Mouse (Mus musculus): ENCODE results near the gene Ring1. TPM values are rescaled to one million over a fixed set of nuclear protein-coding genes. Genes with fewer than 3 reads are reported as not detected.
"Not testable (repeated sequence)": the region's sequence is repeated elsewhere in the genome, so short reads cannot be mapped to it uniquely, and the experiment has no call there.

Gene Ring1
- polyA plus RNA-seq, 1 experiment from 2014 or later = 20.4 TPM

- no peak for ATAC-seq
- peaks cover 2% of the 10 kb centered on the region for H3K36me3 ChIP-seq (ENCODE audit: control insufficient read depth, insufficient read depth)
- 63% methylated on average over 9 of the region's 9 CpGs for WGBS
- H3K9me3 ChIP-seq (ENCODE audit: control insufficient read depth, low read length) = no peaks in the 10 kb centered on the region
- peak overlapping the region; percentile 69 for H3K4me3 ChIP-seq (replicated peaks; ENCODE audit: low read length)
- H3K27me3 ChIP-seq (replicated peaks; ENCODE audit: control insufficient read depth, insufficient read depth, low read length) = no peaks in the 10 kb centered on the region
- peak overlapping the region; percentile 87 for H3K4me2 ChIP-seq (ENCODE audit: low read length)
- H3K4me1 ChIP-seq (replicated peaks; ENCODE audit: control insufficient read depth, insufficient read depth, low read length) = peaks cover 42% of the 10 kb centered on the region
- H3K9ac ChIP-seq (replicated peaks; ENCODE audit: low read depth, low read length) = peak overlapping the region; percentile 79
- peak overlapping the region; percentile 97 for H3K27ac ChIP-seq (ENCODE audit: low read length)
Observed at GRCm38 (mm10) chr17:34023678-34024077, 802 bp downstream of the Ring1 start.

GRCm38 (mm10) chr17:34022987-34023386, 1.5 kb downstream of the Ring1 start:
- no peaks in the 10 kb centered on the region for H3K9me3 ChIP-seq (ENCODE audit: control insufficient read depth, low read length)
- H3K4me1 ChIP-seq (replicated peaks; ENCODE audit: control insufficient read depth, insufficient read depth, low read length) = peaks cover 35% of the 10 kb centered on the region
- H3K9ac ChIP-seq (replicated peaks; ENCODE audit: low read depth, low read length) = no peak overlapping the region
- H3K27me3 ChIP-seq (replicated peaks; ENCODE audit: control insufficient read depth, insufficient read depth, low read length) = no peaks in the 10 kb centered on the region
- no peak overlapping the region for H3K4me3 ChIP-seq (replicated peaks; ENCODE audit: low read length)
- peaks cover 2% of the 10 kb centered on the region for H3K36me3 ChIP-seq (ENCODE audit: control insufficient read depth, insufficient read depth)
- no peak overlapping the region for H3K27ac ChIP-seq (ENCODE audit: low read length)
- no peak overlapping the region for H3K4me2 ChIP-seq (ENCODE audit: low read length)
- WGBS = 97% methylated on average over 20 of the region's 20 CpGs
- ATAC-seq = no peak

GRCm38 (mm10) chr17:34022414-34022783, 2.1 kb downstream of the Ring1 start:
- Histone ChIP-seq H3K9ac (replicated peaks; ENCODE audit: low read depth, low read length) (no peak overlapping the region), H3K4me3 (replicated peaks; ENCODE audit: low read length) (no peak overlapping the region), H3K27ac (ENCODE audit: low read length) (no peak overlapping the region), H3K27me3 (replicated peaks; ENCODE audit: control insufficient read depth, insufficient read depth, low read length) (no peaks in the 10 kb centered on the region), H3K4me2 (ENCODE audit: low read length) (no peak overlapping the region), H3K36me3 (ENCODE audit: control insufficient read depth, insufficient read depth) (peaks cover 2% of the 10 kb centered on the region), H3K9me3 (ENCODE audit: control insufficient read depth, low read length) (no peaks in the 10 kb centered on the region), H3K4me1 (replicated peaks; ENCODE audit: control insufficient read depth, insufficient read depth, low read length) (peaks cover 33% of the 10 kb centered on the region)
- WGBS = 96% methylated on average over 12 of the region's 14 CpGs
- no peak for ATAC-seq

- peaks cover 26% of the 10 kb centered on the region for H3K4me1 ChIP-seq (replicated peaks; ENCODE audit: control insufficient read depth, insufficient read depth, low read length)
- ATAC-seq = no peak
- H3K4me2 ChIP-seq (ENCODE audit: low read length) = no peak overlapping the region
- no peak overlapping the region for H3K4me3 ChIP-seq (replicated peaks; ENCODE audit: low read length)
- no peak overlapping the region for H3K9ac ChIP-seq (replicated peaks; ENCODE audit: low read depth, low read length)
- WGBS = 97% methylated on average over 23 of the region's 23 CpGs
- H3K9me3 ChIP-seq (ENCODE audit: control insufficient read depth, low read length) = no peaks in the 10 kb centered on the region
- no peak overlapping the region for H3K27ac ChIP-seq (ENCODE audit: low read length)
- H3K36me3 ChIP-seq (ENCODE audit: control insufficient read depth, insufficient read depth) = peaks cover 2% of the 10 kb centered on the region
- no peaks in the 10 kb centered on the region for H3K27me3 ChIP-seq (replicated peaks; ENCODE audit: control insufficient read depth, insufficient read depth, low read length)
Observed at GRCm38 (mm10) chr17:34021539-34022413, 2.7 kb downstream of the Ring1 start.

- no peak overlapping the region for H3K4me2 ChIP-seq (ENCODE audit: low read length)
- no peak overlapping the region for H3K9ac ChIP-seq (replicated peaks; ENCODE audit: low read depth, low read length)
- no peaks in the 10 kb centered on the region for H3K27me3 ChIP-seq (replicated peaks; ENCODE audit: control insufficient read depth, insufficient read depth, low read length)
- no peaks in the 10 kb centered on the region for H3K9me3 ChIP-seq (ENCODE audit: control insufficient read depth, low read length)
- H3K36me3 ChIP-seq (ENCODE audit: control insufficient read depth, insufficient read depth) = no peaks in the 10 kb centered on the region
- H3K27ac ChIP-seq (ENCODE audit: low read length) = no peak overlapping the region
- no peak for ATAC-seq
- no peaks in the 10 kb centered on the region for H3K4me1 ChIP-seq (replicated peaks; ENCODE audit: control insufficient read depth, insufficient read depth, low read length)
- H3K4me3 ChIP-seq (replicated peaks; ENCODE audit: low read length) = no peak overlapping the region
- WGBS = 94% methylated on average over 8 of the region's 8 CpGs
Observed at GRCm38 (mm10) chr17:34013436-34013835, 11.0 kb downstream of the Ring1 start.

- no peak for ATAC-seq
- no peaks in the 10 kb centered on the region for H3K27me3 ChIP-seq (replicated peaks; ENCODE audit: control insufficient read depth, insufficient read depth, low read length)
- H3K4me2 ChIP-seq (ENCODE audit: low read length) = no peak overlapping the region
- no peaks in the 10 kb centered on the region for H3K36me3 ChIP-seq (ENCODE audit: control insufficient read depth, insufficient read depth)
- no peak overlapping the region for H3K4me3 ChIP-seq (replicated peaks; ENCODE audit: low read length)
- WGBS = 86% methylated on average over 5 of the region's 5 CpGs
- H3K9me3 ChIP-seq (ENCODE audit: control insufficient read depth, low read length) = no peaks in the 10 kb centered on the region
- no peak overlapping the region for H3K27ac ChIP-seq (ENCODE audit: low read length)
- no peaks in the 10 kb centered on the region for H3K4me1 ChIP-seq (replicated peaks; ENCODE audit: control insufficient read depth, insufficient read depth, low read length)
- H3K9ac ChIP-seq (replicated peaks; ENCODE audit: low read depth, low read length) = no peak overlapping the region
Observed at GRCm38 (mm10) chr17:34010156-34010555, 14.3 kb downstream of the Ring1 start.

GRCm38 (mm10) chr17:34006570-34006969, 17.9 kb downstream of the Ring1 start:
- Histone ChIP-seq H3K9me3 (ENCODE audit: control insufficient read depth, low read length) (no peaks in the 10 kb centered on the region), H3K36me3 (ENCODE audit: control insufficient read depth, insufficient read depth) (no peaks in the 10 kb centered on the region), H3K27me3 (replicated peaks; ENCODE audit: control insufficient read depth, insufficient read depth, low read length) (no peaks in the 10 kb centered on the region), H3K4me1 (replicated peaks; ENCODE audit: control insufficient read depth, insufficient read depth, low read length) (no peaks in the 10 kb centered on the region), H3K9ac (replicated peaks; ENCODE audit: low read depth, low read length) (no peak overlapping the region), H3K4me3 (replicated peaks; ENCODE audit: low read length) (no peak overlapping the region), H3K4me2 (ENCODE audit: low read length) (no peak overlapping the region), H3K27ac (ENCODE audit: low read length) (no peak overlapping the region)
- WGBS = 68% methylated on average over 2 of the region's 2 CpGs
- no peak for ATAC-seq

GRCm38 (mm10) chr17:34003426-34003825, 21.1 kb downstream of the Ring1 start:
- WGBS = 3% methylated on average over 5 of the region's 5 CpGs
- Histone ChIP-seq H3K4me2 (ENCODE audit: low read length) (no peak overlapping the region), H3K27ac (ENCODE audit: low read length) (no peak overlapping the region), H3K9ac (replicated peaks; ENCODE audit: low read depth, low read length) (no peak overlapping the region), H3K27me3 (replicated peaks; ENCODE audit: control insufficient read depth, insufficient read depth, low read length) (0 out of 2 replicates have a peak, but pooled peaks cover 4% of the 10 kb centered on the region), H3K4me1 (replicated peaks; ENCODE audit: control insufficient read depth, insufficient read depth, low read length) (peaks cover 10% of the 10 kb centered on the region), H3K4me3 (replicated peaks; ENCODE audit: low read length) (no peak overlapping the region), H3K36me3 (ENCODE audit: control insufficient read depth, insufficient read depth) (no peaks in the 10 kb centered on the region), H3K9me3 (ENCODE audit: control insufficient read depth, low read length) (no peaks in the 10 kb centered on the region)
- ATAC-seq = no peak

- not testable (repeated sequence) for H3K9ac ChIP-seq (replicated peaks; ENCODE audit: low read depth, low read length); H3K27me3 ChIP-seq (replicated peaks; ENCODE audit: control insufficient read depth, insufficient read depth, low read length); H3K4me2 ChIP-seq (ENCODE audit: low read length); H3K4me3 ChIP-seq (replicated peaks; ENCODE audit: low read length); H3K27ac ChIP-seq (ENCODE audit: low read length); H3K4me1 ChIP-seq (replicated peaks; ENCODE audit: control insufficient read depth, insufficient read depth, low read length); H3K36me3 ChIP-seq (ENCODE audit: control insufficient read depth, insufficient read depth); ATAC-seq; H3K9me3 ChIP-seq (ENCODE audit: control insufficient read depth, low read length)
- 59% methylated on average over 2 of the region's 2 CpGs for WGBS
Observed at GRCm38 (mm10) chr17:34000796-34001195, 23.7 kb downstream of the Ring1 start.

Data from forebrain, embryonic 16.5 days (tissue).